Mouse (Mus musculus): ENCODE data around the gene Ptchd4. TPM values are rescaled to one million over a fixed set of nuclear protein-coding genes. Genes with fewer than 3 reads are reported as not detected.

Ptchd4 gene
- polyA plus RNA-seq, 1 experiment from 2014 or later: 6.1 TPM

DNA sequence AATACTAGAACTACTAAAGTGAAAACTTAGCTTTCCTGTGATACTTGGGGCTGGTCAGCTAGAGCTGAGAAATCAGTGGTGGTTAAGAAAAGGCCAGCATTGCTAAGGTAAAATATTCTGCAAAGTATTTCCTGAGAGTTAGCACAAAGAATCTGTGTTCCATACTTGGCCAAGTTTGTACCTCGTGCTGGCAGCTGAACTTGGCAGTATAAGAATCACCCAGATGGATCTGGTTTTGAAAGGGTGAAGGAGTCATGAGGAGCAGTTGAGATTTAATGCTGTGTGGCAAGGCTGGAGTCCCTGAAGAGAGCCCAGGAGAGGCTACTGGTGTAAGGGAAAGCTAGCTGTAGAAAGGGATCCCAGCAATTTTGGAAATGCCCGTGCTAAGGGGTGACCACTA, 140.7 kb downstream of the Ptchd4 start:
- no peaks in the 10 kb centered on the region for H3K9me3 ChIP-seq (ENCODE audit: control insufficient read depth, low read length)
- no peak overlapping the region for H3K4me2 ChIP-seq (ENCODE audit: low read depth)
- H3K9ac ChIP-seq (ENCODE audit: low read length): no peak overlapping the region
- DNase-seq (ENCODE audit: low spot score) (no peak), ATAC-seq (ENCODE audit: insufficient read depth, low FRiP score, low TSS enrichment) (no peak)
- WGBS: 71% methylated on average over 2 of the region's 2 CpGs
- H3K4me1 ChIP-seq (ENCODE audit: control insufficient read depth, insufficient read depth, low read length): no peaks in the 10 kb centered on the region
- H3K36me3 ChIP-seq (ENCODE audit: control insufficient read depth, insufficient read depth, low read length): no peaks in the 10 kb centered on the region
- no peak overlapping the region for H3K4me3 ChIP-seq (ENCODE audit: low read depth, low read length)
- H3K27me3 ChIP-seq (ENCODE audit: control insufficient read depth, insufficient read depth, low read length): no peaks in the 10 kb centered on the region
- no peak overlapping the region for H3K27ac ChIP-seq (ENCODE audit: low read depth, low read length)

DNA sequence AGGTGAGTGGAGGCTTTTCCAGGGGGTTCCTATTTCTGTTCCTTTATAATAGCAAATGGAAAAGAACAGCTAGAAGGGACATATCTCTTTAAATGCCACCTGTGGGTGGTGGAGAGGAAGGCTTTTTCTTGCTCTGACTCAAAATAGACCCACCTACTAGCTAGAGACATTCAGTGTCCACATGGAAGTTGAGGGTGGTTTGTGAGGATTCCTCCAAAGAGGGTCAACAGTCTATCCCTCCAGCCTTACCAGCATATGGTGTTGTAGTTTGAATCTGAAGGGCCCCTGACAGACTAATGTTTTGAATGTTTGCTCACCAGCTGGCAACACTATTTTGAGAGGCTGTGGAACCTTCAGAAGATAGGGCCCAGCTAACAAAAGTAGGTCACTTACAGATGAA, 147.0 kb downstream of the Ptchd4 start:
- Histone ChIP-seq H3K36me3 (ENCODE audit: control insufficient read depth, insufficient read depth, low read length) (no peaks in the 10 kb centered on the region), H3K27ac (ENCODE audit: low read depth, low read length) (no peak overlapping the region), H3K9me3 (ENCODE audit: control insufficient read depth, low read length) (no peaks in the 10 kb centered on the region), H3K4me3 (ENCODE audit: low read depth, low read length) (no peak overlapping the region), H3K9ac (ENCODE audit: low read length) (no peak overlapping the region), H3K27me3 (ENCODE audit: control insufficient read depth, insufficient read depth, low read length) (no peaks in the 10 kb centered on the region), H3K4me2 (ENCODE audit: low read depth) (no peak overlapping the region), H3K4me1 (ENCODE audit: control insufficient read depth, insufficient read depth, low read length) (no peaks in the 10 kb centered on the region)
- ATAC-seq (ENCODE audit: insufficient read depth, low FRiP score, low TSS enrichment): no peak
- DNase-seq (ENCODE audit: low spot score): no peak

DNA sequence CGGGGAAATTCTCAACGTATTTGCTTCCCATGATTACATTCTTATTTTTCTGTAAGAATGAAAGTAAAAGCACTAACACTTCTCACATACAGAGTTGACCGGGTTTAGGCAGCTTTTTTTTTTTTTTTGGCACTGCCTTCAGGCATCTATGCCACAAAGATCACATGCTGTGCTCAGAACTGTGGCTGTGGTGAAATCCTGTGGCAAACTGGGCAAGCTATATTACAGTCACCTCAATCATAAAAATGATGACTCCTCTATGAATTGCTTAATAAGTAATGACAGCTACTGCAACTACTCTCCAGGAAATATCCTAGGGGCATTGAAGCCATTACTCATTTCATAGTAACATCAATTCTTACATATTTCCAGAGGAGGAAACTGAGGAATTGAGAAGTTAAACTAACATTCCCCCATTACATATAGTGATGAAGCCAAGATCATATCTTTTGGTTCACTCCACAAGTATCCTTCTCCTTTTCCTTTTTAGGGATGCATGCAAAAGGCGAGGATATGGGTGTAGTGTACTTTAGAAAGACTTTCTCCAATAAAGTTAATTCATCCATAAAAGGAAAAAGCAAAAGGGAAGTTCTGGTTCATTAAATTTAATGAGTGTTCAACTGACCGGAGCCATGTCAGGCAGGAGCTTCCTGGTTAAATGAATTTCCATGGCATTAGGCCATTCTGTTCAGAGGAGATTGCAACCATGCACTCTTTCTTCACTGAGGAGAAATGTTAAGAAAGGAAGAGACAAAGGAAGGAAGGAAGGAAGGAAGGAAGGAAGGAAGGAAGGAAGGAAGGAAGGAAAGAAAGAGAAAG, 164.6 kb downstream of the Ptchd4 start:
- DNase-seq (ENCODE audit: low spot score): no peak
- no peak overlapping the region for H3K4me2 ChIP-seq (ENCODE audit: low read depth)
- no peaks in the 10 kb centered on the region for H3K27me3 ChIP-seq (ENCODE audit: control insufficient read depth, insufficient read depth, low read length)
- H3K9ac ChIP-seq (ENCODE audit: low read length): no peak overlapping the region
- ATAC-seq (ENCODE audit: insufficient read depth, low FRiP score, low TSS enrichment): no peak
- no peaks in the 10 kb centered on the region for H3K4me1 ChIP-seq (ENCODE audit: control insufficient read depth, insufficient read depth, low read length)
- H3K4me3 ChIP-seq (ENCODE audit: low read depth, low read length): no peak overlapping the region
- no peaks in the 10 kb centered on the region for H3K9me3 ChIP-seq (ENCODE audit: control insufficient read depth, low read length)
- no peak overlapping the region for H3K27ac ChIP-seq (ENCODE audit: low read depth, low read length)
- 75% methylated on average over 5 of the region's 5 CpGs for WGBS
- no peaks in the 10 kb centered on the region for H3K36me3 ChIP-seq (ENCODE audit: control insufficient read depth, insufficient read depth, low read length)

DNA sequence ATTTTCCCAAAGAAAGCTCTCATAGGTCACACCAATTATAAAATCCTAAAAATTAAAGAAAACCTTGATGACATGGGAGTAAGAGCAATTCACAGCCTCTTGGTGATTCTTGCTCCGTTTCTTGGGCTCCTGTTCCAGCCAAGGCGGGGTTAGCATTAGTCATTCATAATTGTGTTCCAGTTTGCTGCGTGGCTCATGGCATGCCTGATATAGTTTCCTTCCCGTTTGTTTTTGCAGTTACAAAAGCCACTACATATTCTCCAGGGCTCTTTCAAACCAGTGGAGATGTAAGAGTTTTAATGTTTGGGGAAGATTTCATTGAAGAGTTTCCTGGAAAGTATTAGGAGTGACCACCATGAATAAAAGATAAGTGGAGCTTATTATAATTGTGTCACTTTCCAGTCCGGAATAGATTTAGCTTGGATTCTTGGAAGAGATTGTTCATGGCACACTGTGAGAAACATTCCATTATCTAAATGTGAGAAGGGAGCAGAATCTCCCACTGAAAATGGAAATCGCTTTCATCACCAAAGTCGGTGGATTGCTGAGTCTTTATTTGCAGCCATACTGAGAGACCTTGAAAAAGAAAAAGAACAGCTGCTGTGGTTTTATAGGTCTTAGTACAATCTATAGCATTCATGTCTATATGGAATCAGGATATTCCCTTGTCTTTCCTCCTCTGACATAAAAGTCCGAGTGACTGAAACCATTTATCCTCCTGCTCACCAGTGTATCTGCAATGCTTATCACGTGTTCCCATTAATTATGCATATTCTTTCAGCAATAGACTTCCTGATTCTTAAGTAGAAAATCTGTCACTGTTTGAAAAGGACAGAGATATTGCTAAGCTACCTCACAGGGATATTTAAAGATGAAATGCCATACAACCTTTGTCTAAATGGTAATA, 193.9 kb downstream of the Ptchd4 start:
- H3K4me3 ChIP-seq (ENCODE audit: low read depth, low read length): no peak overlapping the region
- no peak overlapping the region for H3K27ac ChIP-seq (ENCODE audit: low read depth, low read length)
- H3K36me3 ChIP-seq (ENCODE audit: control insufficient read depth, insufficient read depth, low read length): no peaks in the 10 kb centered on the region
- H3K27me3 ChIP-seq (ENCODE audit: control insufficient read depth, insufficient read depth, low read length): no peaks in the 10 kb centered on the region
- H3K9me3 ChIP-seq (ENCODE audit: control insufficient read depth, low read length): no peaks in the 10 kb centered on the region
- no peak overlapping the region for H3K9ac ChIP-seq (ENCODE audit: low read length)
- no peak overlapping the region for H3K4me2 ChIP-seq (ENCODE audit: low read depth)
- no peak for DNase-seq (ENCODE audit: low spot score)
- 80% methylated on average over 9 of the region's 9 CpGs for WGBS
- H3K4me1 ChIP-seq (ENCODE audit: control insufficient read depth, insufficient read depth, low read length): no peaks in the 10 kb centered on the region
- ATAC-seq (ENCODE audit: insufficient read depth, low FRiP score, low TSS enrichment): no peak

DNA sequence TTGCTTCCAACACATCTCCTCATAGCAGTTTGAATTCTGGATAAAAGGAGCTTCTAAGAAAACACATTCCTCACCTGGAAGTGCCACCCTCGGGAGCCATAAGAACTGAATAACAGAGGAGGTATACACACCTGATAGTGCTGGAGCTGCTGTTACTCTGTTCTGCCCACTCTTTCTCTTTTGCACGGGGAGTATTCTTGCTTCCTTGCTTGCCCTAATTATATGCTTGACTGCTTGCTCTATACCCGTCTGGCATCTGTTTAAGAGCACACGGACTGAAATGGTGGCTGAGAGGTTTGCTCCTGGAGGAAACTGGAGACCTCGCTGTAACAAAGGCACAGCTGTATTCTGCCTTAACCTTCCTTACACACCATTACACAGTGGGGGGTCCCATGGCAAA, 214.4 kb downstream of the Ptchd4 start:
- H3K9ac ChIP-seq (ENCODE audit: low read length): no peak overlapping the region
- no peaks in the 10 kb centered on the region for H3K9me3 ChIP-seq (ENCODE audit: control insufficient read depth, low read length)
- no peak overlapping the region for H3K27ac ChIP-seq (ENCODE audit: low read depth, low read length)
- no peaks in the 10 kb centered on the region for H3K36me3 ChIP-seq (ENCODE audit: control insufficient read depth, insufficient read depth, low read length)
- H3K4me1 ChIP-seq (ENCODE audit: control insufficient read depth, insufficient read depth, low read length): no peaks in the 10 kb centered on the region
- H3K4me2 ChIP-seq (ENCODE audit: low read depth): no peak overlapping the region
- DNase-seq (ENCODE audit: low spot score) (no peak), ATAC-seq (ENCODE audit: insufficient read depth, low FRiP score, low TSS enrichment) (no peak)
- H3K27me3 ChIP-seq (ENCODE audit: control insufficient read depth, insufficient read depth, low read length): no peaks in the 10 kb centered on the region
- 39% methylated on average over 5 of the region's 5 CpGs for WGBS
- no peak overlapping the region for H3K4me3 ChIP-seq (ENCODE audit: low read depth, low read length)

DNA sequence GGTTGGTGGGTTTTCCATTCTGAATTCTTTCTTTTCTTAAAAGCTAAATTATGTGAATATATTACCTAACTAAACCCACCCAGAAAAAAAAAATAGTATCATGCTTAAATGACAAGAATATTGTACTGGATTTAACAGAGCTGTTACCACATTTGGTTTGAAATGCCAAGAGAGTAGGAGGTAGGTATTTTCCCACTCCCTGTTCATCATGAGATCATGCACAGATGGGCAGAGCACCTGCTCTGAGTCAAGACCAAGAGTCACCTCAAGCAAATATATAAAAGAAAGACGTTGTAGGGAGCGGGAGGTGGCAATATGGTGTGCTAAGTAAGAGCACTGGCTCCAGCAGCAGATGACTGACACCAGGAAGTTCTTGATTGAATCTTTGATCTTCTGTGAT, 233.8 kb downstream of the Ptchd4 start:
- no peak overlapping the region for H3K27ac ChIP-seq (ENCODE audit: low read depth, low read length)
- no peaks in the 10 kb centered on the region for H3K9me3 ChIP-seq (ENCODE audit: control insufficient read depth, low read length)
- no peak for DNase-seq (ENCODE audit: low spot score)
- no peak overlapping the region for H3K4me2 ChIP-seq (ENCODE audit: low read depth)
- no peak overlapping the region for H3K9ac ChIP-seq (ENCODE audit: low read length)
- ATAC-seq (ENCODE audit: insufficient read depth, low FRiP score, low TSS enrichment): no peak
- no peaks in the 10 kb centered on the region for H3K27me3 ChIP-seq (ENCODE audit: control insufficient read depth, insufficient read depth, low read length)
- 94% methylated on average over 2 of the region's 2 CpGs for WGBS
- H3K4me1 ChIP-seq (ENCODE audit: control insufficient read depth, insufficient read depth, low read length): no peaks in the 10 kb centered on the region
- H3K36me3 ChIP-seq (ENCODE audit: control insufficient read depth, insufficient read depth, low read length): no peaks in the 10 kb centered on the region
- no peak overlapping the region for H3K4me3 ChIP-seq (ENCODE audit: low read depth, low read length)

Data from neural tube, embryonic 11.5 days (tissue).